In genomic region chr2:119674525-119675214, GRCm38 (mm10) we compare ENCODE assay signal across 1 mouse cellular context.
TF ChIP-seq lines count a peak whose summit lies in the region.

Rtf1 (plus strand) TSS chr2:119675068.

TF ChIP-seq in CH12.LX, 34 proteins besides CTCF, POLR2A, EP300 and RAD21 (continued from another document):
- TF ChIP-seq JUND (conservative IDR thresholded peaks at IDR 0.05; ENCODE audit: low read depth, low read length) = no peak
- TF ChIP-seq ZMIZ1 (IDR thresholded peaks at IDR 0.05; ENCODE audit: low read depth, low read length) = peak; percentile 91
- no peak for TF ChIP-seq UBTF (IDR thresholded peaks at IDR 0.05; ENCODE audit: low read depth, low read length)
- peak; percentile 73 for TF ChIP-seq ELF1 (IDR thresholded peaks at IDR 0.05; ENCODE audit: low read depth, low read length)
- peak; percentile 80 for TF ChIP-seq NRF1 (IDR thresholded peaks at IDR 0.05; ENCODE audit: low read depth, low read length)
- no peak for TF ChIP-seq USF2 (conservative IDR thresholded peaks at IDR 0.05; ENCODE audit: low read depth, low read length)
- TF ChIP-seq RCOR1 (conservative IDR thresholded peaks at IDR 0.05; ENCODE audit: low read depth, low read length) = no peak
